Mouse (Mus musculus) heart, adult 2 months (tissue): ENCODE measurements at regions not wholly inside any gene's neighbourhood (a gene's known extent, or its start where the extent isn't known, plus 50 kb on each side); places are given as distances from the start of the nearest gene placed in this dataset.

ENCODE experiments used
- CTCF ChIP-seq: fragments of 200-600 bp; IDR thresholded peaks from 2 replicates; pipeline ENCODE4 v1.8.1; 2022; ENCODE audit warnings: antibody characterized with exemption, mild to moderate bottlenecking, moderate library complexity
- EP300 ChIP-seq: fragments of 200-500 bp; IDR thresholded peaks from 2 replicates; pipeline ENCODE4 v1.6.1; 2011; ENCODE audit warnings: low read depth, low read length, control low read depth; ENCODE audit not compliant: insufficient read depth

DNA sequence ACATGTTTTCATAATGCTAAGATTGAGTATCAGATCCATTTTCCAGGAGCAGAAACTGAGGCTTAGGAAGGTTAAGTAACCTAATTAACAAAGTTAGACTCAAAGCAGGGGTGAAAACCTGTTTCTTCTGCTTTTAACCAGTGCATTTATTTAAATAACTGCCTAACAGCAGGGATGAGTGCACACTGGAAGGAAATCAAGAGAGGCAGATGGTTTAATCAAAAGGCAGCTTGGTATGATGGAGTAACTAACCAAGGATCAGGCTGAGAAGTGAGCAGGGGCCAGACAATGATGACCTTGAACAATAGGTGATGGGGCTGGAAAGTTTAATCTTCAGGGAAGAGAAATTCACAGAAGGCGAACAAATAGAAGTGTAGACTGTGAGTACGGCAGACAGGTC is 199.9 kb downstream of the Emp1 start:
- TF ChIP-seq EP300 (no peak), CTCF (no peak)
